Mouse (Mus musculus) neural tube, embryonic 11.5 days (tissue): ENCODE data around the gene Trp53bp2. TPM values are rescaled to one million over a fixed set of nuclear protein-coding genes. Genes with fewer than 3 reads are reported as not detected.

Source experiments
- ATAC-seq: fragments of 200-750 bp; cut with Nextera tagmentation; 2 replicates; pipeline ENCODE4 v1.8.0; 2017; ENCODE audit warnings: moderate number of reproducible peaks, mild to moderate bottlenecking, moderate TSS enrichment, moderate library complexity; ENCODE audit not compliant: insufficient read depth, low FRiP score, low TSS enrichment
- DNase-seq: peaks from one replicate; pipeline ENCODE4 v3.0.0-alpha.2; 2015; ENCODE audit warnings: low spot score
- H3K27ac ChIP-seq: fragments of 300-500 bp; sonication (generic); 2 replicates; pipeline ENCODE4 v1.5.1; 2014; ENCODE audit warnings: low read depth, mild to moderate bottlenecking, low read length
- H3K27me3 ChIP-seq: fragments of 300-500 bp; sonication (generic); 2 replicates; pipeline ENCODE4 v1.6.1; 2014; ENCODE audit warnings: mild to moderate bottlenecking, low read length, mixed read lengths; ENCODE audit not compliant: control insufficient read depth, insufficient read depth
- H3K36me3 ChIP-seq: fragments of 300-500 bp; sonication (generic); 2 replicates; pipeline ENCODE4 v1.6.1; 2014; ENCODE audit warnings: mild to moderate bottlenecking, low read length, moderate library complexity, mixed read lengths; ENCODE audit not compliant: control insufficient read depth, insufficient read depth
- H3K4me1 ChIP-seq: fragments of 300-500 bp; sonication (generic); 2 replicates; pipeline ENCODE4 v1.6.1; 2014; ENCODE audit warnings: low read length, mixed read lengths; ENCODE audit not compliant: control insufficient read depth, insufficient read depth
- H3K4me2 ChIP-seq: fragments of 300-500 bp; sonication (generic); 2 replicates; pipeline ENCODE4 v1.6.1; 2014; ENCODE audit warnings: low read depth, mild to moderate bottlenecking, moderate library complexity
- H3K4me3 ChIP-seq: fragments of 300-500 bp; sonication (generic); 2 replicates; pipeline ENCODE4 v1.5.1; 2014; ENCODE audit warnings: low read depth, low read length
- H3K9ac ChIP-seq: fragments of 300-500 bp; sonication (generic); 2 replicates; pipeline ENCODE4 v1.6.1; 2014; ENCODE audit warnings: mild to moderate bottlenecking, low read length
- H3K9me3 ChIP-seq: fragments of 300-500 bp; sonication (generic); 2 replicates; pipeline ENCODE4 v1.6.1; 2016; ENCODE audit warnings: low read length; ENCODE audit not compliant: control insufficient read depth
- WGBS: fragments of 180-500 bp; shearing (Covaris S2); extraction: QIAGEN DNeasy Blood & Tissue Kit; methylation state at CpG from one replicate; pipeline ENCODE4 v1.1.7; 2014; 5-methylcytosine and 5-hydroxymethylcytosine counted together
- polyA plus RNA-seq: library from polyadenylated mRNA; unstranded; fragments of >200 nt; fragmentation: Nextera tagmentation; extraction: Ambion mirVana; gene quantifications from 2 replicates; pipeline ENCODE4 v1.2.1, GENCODE M21; 2014

Trp53bp2 gene
- polyA plus RNA-seq, 1 experiment from 2014 or later, result 40.1 TPM

GRCm38 (mm10) chr1:182461261-182461660 lies 52.3 kb downstream of the Trp53bp2 start:
- 62% methylated on average over 7 of the region's 7 CpGs for WGBS
- Histone ChIP-seq H3K4me1 (peaks cover 3% of the 10 kb centered on the region; the same call in 1 of the 2 replicates), H3K9me3 (no peaks in the 10 kb centered on the region), H3K4me2 (no peak overlapping the region), H3K9ac (no peak overlapping the region), H3K4me3 (no peak overlapping the region), H3K36me3 (no peaks in the 10 kb centered on the region; the same call in 1 of the 2 replicates), H3K27me3 (no peaks in the 10 kb centered on the region), H3K27ac (no peak overlapping the region)
- ATAC-seq, result no peak
- no peak for DNase-seq

- Histone ChIP-seq H3K4me1 (peaks cover 3% of the 10 kb centered on the region; the same call in 1 of the 2 replicates), H3K4me3 (no peak overlapping the region), H3K36me3 (no peaks in the 10 kb centered on the region; the same call in 1 of the 2 replicates), H3K27me3 (no peaks in the 10 kb centered on the region), H3K9me3 (no peaks in the 10 kb centered on the region), H3K4me2 (no peak overlapping the region), H3K27ac (no peak overlapping the region), H3K9ac (no peak overlapping the region)
- WGBS, result 91% methylated on average over 10 of the region's 10 CpGs
- ATAC-seq (no peak), DNase-seq (no peak)
Measured at GRCm38 (mm10) chr1:182461813-182462212, 52.8 kb downstream of the Trp53bp2 start.

- no peaks in the 10 kb centered on the region for H3K9me3 ChIP-seq
- peaks cover 3% of the 10 kb centered on the region; the same call in 1 of the 2 replicates for H3K4me1 ChIP-seq
- no peak overlapping the region for H3K27ac ChIP-seq
- H3K4me3 ChIP-seq, result no peak overlapping the region
- no peaks in the 10 kb centered on the region for H3K27me3 ChIP-seq
- ATAC-seq, result peak; percentile 60; the same call in 1 of the 2 replicates
- WGBS, result 71% methylated on average over 4 of the region's 4 CpGs
- no peak overlapping the region for H3K9ac ChIP-seq
- no peak overlapping the region for H3K4me2 ChIP-seq
- peaks cover 10% of the 10 kb centered on the region for H3K36me3 ChIP-seq
- DNase-seq, result no peak
Measured at GRCm38 (mm10) chr1:182465309-182465708, 56.3 kb downstream of the Trp53bp2 start.

- WGBS, result 90% methylated on average over 4 of the region's 4 CpGs
- Histone ChIP-seq H3K9ac (no peak overlapping the region), H3K4me1 (peaks cover 3% of the 10 kb centered on the region; the same call in 1 of the 2 replicates), H3K9me3 (no peaks in the 10 kb centered on the region), H3K4me3 (no peak overlapping the region), H3K27ac (no peak overlapping the region), H3K36me3 (peaks cover 11% of the 10 kb centered on the region), H3K4me2 (no peak overlapping the region), H3K27me3 (no peaks in the 10 kb centered on the region)
- ATAC-seq (no peak), DNase-seq (no peak)
Measured at GRCm38 (mm10) chr1:182465978-182466377, 57.0 kb downstream of the Trp53bp2 start.

GRCm38 (mm10) chr1:182475005-182475796 lies 66.2 kb downstream of the Trp53bp2 start:
- DNase-seq (no peak), ATAC-seq (no peak)
- H3K9me3 ChIP-seq, result no peaks in the 10 kb centered on the region
- H3K36me3 ChIP-seq, result peaks cover 11% of the 10 kb centered on the region
- no peak overlapping the region for H3K9ac ChIP-seq
- H3K4me2 ChIP-seq, result no peak overlapping the region
- no peak overlapping the region for H3K4me3 ChIP-seq
- H3K27me3 ChIP-seq, result no peaks in the 10 kb centered on the region
- no peaks in the 10 kb centered on the region for H3K4me1 ChIP-seq
- H3K27ac ChIP-seq, result no peak overlapping the region
- 83% methylated on average over 5 of the region's 5 CpGs for WGBS

- no peak overlapping the region for H3K27ac ChIP-seq
- no peak overlapping the region for H3K4me2 ChIP-seq
- no peak overlapping the region for H3K9ac ChIP-seq
- peaks cover 11% of the 10 kb centered on the region for H3K36me3 ChIP-seq
- no peaks in the 10 kb centered on the region for H3K9me3 ChIP-seq
- WGBS, result 88% methylated on average over 4 of the region's 4 CpGs
- no peak for DNase-seq
- H3K4me3 ChIP-seq, result no peak overlapping the region
- H3K27me3 ChIP-seq, result no peaks in the 10 kb centered on the region
- ATAC-seq, result no peak
- H3K4me1 ChIP-seq, result no peaks in the 10 kb centered on the region
Measured at GRCm38 (mm10) chr1:182478935-182479334, 70.0 kb downstream of the Trp53bp2 start.

GRCm38 (mm10) chr1:182481138-182481537 lies 72.2 kb downstream of the Trp53bp2 start:
- WGBS, result 95% methylated on average over 7 of the region's 7 CpGs
- DNase-seq (no peak), ATAC-seq (no peak)

GRCm38 (mm10) chr1:182481646-182482295 lies 72.8 kb downstream of the Trp53bp2 start:
- Histone ChIP-seq H3K36me3 (peaks cover 14% of the 10 kb centered on the region), H3K4me1 (no peaks in the 10 kb centered on the region), H3K4me3 (no peak overlapping the region), H3K4me2 (no peak overlapping the region), H3K9ac (no peak overlapping the region), H3K9me3 (no peaks in the 10 kb centered on the region), H3K27me3 (no peaks in the 10 kb centered on the region), H3K27ac (no peak overlapping the region)
- no peak for DNase-seq
- ATAC-seq, result no peak
- WGBS, result 87% methylated on average over 10 of the region's 10 CpGs

More at GRCm38 (mm10) chr1:182481138-182481537, 72.2 kb downstream of the Trp53bp2 start:
- peaks cover 12% of the 10 kb centered on the region for H3K36me3 ChIP-seq
- no peaks in the 10 kb centered on the region for H3K4me1 ChIP-seq
- H3K4me2 ChIP-seq, result no peak overlapping the region
- H3K27ac ChIP-seq, result no peak overlapping the region
- no peak overlapping the region for H3K4me3 ChIP-seq
- H3K9me3 ChIP-seq, result no peaks in the 10 kb centered on the region
- no peaks in the 10 kb centered on the region for H3K27me3 ChIP-seq
- no peak overlapping the region for H3K9ac ChIP-seq
